Mouse (Mus musculus) midbrain, postnatal 0 days (tissue): ENCODE results near the gene Grsf1. TPM values are rescaled to one million over a fixed set of nuclear protein-coding genes. Genes with fewer than 3 reads are reported as not detected.

ENCODE experiments used
- ATAC-seq: fragments of 200-750 bp; cut with Nextera tagmentation; 2 replicates; pipeline ENCODE4 v1.8.0; 2017; ENCODE audit warnings: moderate number of reproducible peaks, mild to moderate bottlenecking, moderate TSS enrichment, moderate library complexity; ENCODE audit not compliant: low FRiP score
- DNase-seq: peaks from one replicate; pipeline ENCODE4 v3.0.0-alpha.2; 2015; ENCODE audit warnings: low spot score
- H3K27ac ChIP-seq: fragments of 300-500 bp; sonication (generic); 2 replicates; pipeline ENCODE4 v1.5.1; 2014; ENCODE audit warnings: low read depth, mild to moderate bottlenecking, low read length, mixed read lengths
- H3K27me3 ChIP-seq: fragments of 300-500 bp; sonication (generic); 2 replicates; pipeline ENCODE4 v1.6.1; 2014; ENCODE audit warnings: low read length, control low read depth, mixed read lengths; ENCODE audit not compliant: insufficient read depth
- H3K36me3 ChIP-seq: fragments of 300-500 bp; sonication (generic); 2 replicates; pipeline ENCODE4 v1.6.1; 2014; ENCODE audit warnings: low read length, control low read depth, mixed read lengths; ENCODE audit not compliant: insufficient read depth
- H3K4me1 ChIP-seq: fragments of 300-500 bp; sonication (generic); 2 replicates; pipeline ENCODE4 v1.6.1; 2014; ENCODE audit warnings: mild to moderate bottlenecking, control low read depth, antibody characterized with exemption, low read length, mixed read lengths; ENCODE audit not compliant: insufficient read depth
- H3K4me2 ChIP-seq: fragments of 300-500 bp; sonication (generic); 2 replicates; pipeline ENCODE4 v1.6.1; 2014; ENCODE audit warnings: low read depth, mild to moderate bottlenecking, low read length, mixed read lengths; ENCODE audit not compliant: poor library complexity, severe bottlenecking
- H3K4me3 ChIP-seq: fragments of 300-500 bp; sonication (generic); 2 replicates; pipeline ENCODE4 v1.5.1; 2014; ENCODE audit warnings: low read depth, mild to moderate bottlenecking, low read length, moderate library complexity
- H3K9ac ChIP-seq: fragments of 300-500 bp; sonication (generic); replicated peaks from 2 replicates; pipeline ENCODE4 v1.6.1; 2014; ENCODE audit warnings: mild to moderate bottlenecking, low read length, moderate library complexity, mixed read lengths; ENCODE audit not compliant: poor library complexity, severe bottlenecking
- H3K9me3 ChIP-seq: fragments of 300-500 bp; sonication (generic); 2 replicates; pipeline ENCODE4 v1.6.1; 2016; ENCODE audit warnings: low read length, control low read depth
- CTCF ChIP-seq: IDR thresholded peaks from 2 replicates; pipeline ENCODE4 v1.5.1; 2016; ENCODE audit warnings: antibody characterized with exemption, mild to moderate bottlenecking
- WGBS: fragments of 180-500 bp; shearing (Covaris S2); extraction: QIAGEN DNeasy Blood & Tissue Kit; methylation state at CpG from one replicate; pipeline ENCODE4 v1.1.7; 2014; 5-methylcytosine and 5-hydroxymethylcytosine counted together
- polyA plus RNA-seq: library from polyadenylated mRNA; unstranded; fragments of >200 nt; fragmentation: Nextera tagmentation; extraction: Ambion mirVana; gene quantifications from 2 replicates; pipeline ENCODE4 v1.2.1, GENCODE M21; 2015
- total RNA-seq: library from RNA; depleted of rRNA; stranded (reverse); fragments of >200 nt; gene quantifications from 2 replicates; pipeline ENCODE4 v1.2.3, GENCODE M21; 2014

The Grsf1 gene
- total and polyA plus RNA-seq, 2 experiments from 2014 or later: 54.1 to 58.0 TPM

DNA sequence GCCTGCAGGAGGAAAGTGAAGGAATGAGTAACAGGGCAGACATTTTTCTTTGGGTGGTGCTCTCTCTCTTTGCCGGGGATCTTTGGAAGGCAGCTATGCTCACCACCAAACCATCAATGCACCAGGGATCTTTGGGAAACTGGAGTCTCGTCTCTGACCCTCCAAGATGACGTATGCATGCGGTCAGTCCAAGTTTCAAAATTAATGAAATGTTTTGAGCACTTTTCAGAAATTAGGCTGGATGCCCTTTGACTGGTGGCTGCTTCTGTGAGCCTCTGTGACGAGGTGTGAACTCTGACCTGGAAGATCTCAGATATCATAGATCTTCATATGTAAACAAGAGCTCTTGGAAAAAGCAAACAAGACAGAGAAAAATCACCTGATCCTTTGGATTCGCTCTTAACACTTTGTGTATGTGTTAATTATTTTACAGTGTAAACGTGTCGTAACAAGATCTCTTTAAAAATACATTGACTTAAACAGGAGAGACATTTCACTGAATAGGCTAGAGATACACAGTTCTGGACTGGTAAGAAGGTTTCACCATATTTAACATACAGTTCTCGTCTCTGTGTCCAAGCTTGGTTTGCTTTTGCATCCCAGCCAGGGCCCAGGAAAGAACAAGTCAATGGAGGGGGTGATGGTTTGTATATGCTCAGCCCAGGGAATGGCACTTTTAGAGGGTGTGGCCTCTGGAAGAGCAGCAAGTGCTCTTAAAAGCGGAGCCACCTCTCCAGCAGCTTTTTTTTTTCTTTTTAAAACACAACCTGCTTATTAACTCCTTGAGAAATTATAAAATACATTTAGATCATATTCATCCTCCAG, 14.9 kb upstream of the Grsf1 start:
- no peak for DNase-seq
- no peak for TF ChIP-seq CTCF
- Histone ChIP-seq H3K36me3 (no peaks in the 10 kb centered on the region), H3K4me2 (no peak overlapping the region), H3K4me1 (no peaks in the 10 kb centered on the region), H3K9ac (no peak overlapping the region), H3K9me3 (no peaks in the 10 kb centered on the region), H3K27me3 (no peaks in the 10 kb centered on the region), H3K4me3 (no peak overlapping the region), H3K27ac (no peak overlapping the region)
- 82% methylated on average over 10 of the region's 10 CpGs for WGBS
- no peak for ATAC-seq

DNA sequence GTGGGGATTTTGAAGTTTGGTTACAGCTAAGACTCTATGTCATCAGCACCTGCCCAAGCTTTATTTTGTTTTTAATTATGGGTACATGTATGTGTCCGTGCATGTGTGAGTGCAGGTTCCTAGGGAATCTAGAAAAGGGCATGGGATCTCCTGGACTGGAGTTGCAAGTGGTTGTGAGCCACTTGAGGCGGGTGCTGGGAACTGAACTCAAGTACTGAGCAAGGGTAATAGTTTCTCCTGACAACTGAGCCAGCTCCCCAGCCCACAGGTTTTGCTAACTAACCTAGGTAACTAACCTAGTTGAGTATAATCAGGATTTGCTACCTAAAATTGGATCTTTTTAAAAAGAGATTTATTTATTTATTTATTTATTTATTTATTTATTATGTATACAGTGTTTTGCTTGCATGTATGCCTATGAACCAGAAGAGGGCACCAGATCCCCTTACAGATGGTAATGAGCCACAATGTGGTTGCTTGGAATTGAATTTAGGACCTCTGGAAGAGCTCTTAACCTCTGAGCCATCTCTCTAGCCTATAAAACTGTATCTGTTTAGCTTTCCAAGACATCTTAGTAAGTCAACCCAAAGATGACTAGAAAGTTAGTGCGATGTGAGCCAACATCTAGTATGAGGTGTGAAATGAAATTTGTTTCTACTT, 13.4 kb upstream of the Grsf1 start:
- no peak overlapping the region for H3K27ac ChIP-seq
- no peak overlapping the region for H3K4me3 ChIP-seq
- no peaks in the 10 kb centered on the region for H3K9me3 ChIP-seq
- no peak overlapping the region for H3K4me2 ChIP-seq
- no peaks in the 10 kb centered on the region for H3K36me3 ChIP-seq
- no peak for ATAC-seq
- no peak overlapping the region for H3K9ac ChIP-seq
- no peaks in the 10 kb centered on the region; the same call in 1 of the 2 replicates for H3K4me1 ChIP-seq
- TF ChIP-seq CTCF: peak; percentile 80
- DNase-seq: peak; percentile 82
- WGBS: 77% methylated on average over 3 of the region's 3 CpGs
- no peaks in the 10 kb centered on the region for H3K27me3 ChIP-seq

DNA sequence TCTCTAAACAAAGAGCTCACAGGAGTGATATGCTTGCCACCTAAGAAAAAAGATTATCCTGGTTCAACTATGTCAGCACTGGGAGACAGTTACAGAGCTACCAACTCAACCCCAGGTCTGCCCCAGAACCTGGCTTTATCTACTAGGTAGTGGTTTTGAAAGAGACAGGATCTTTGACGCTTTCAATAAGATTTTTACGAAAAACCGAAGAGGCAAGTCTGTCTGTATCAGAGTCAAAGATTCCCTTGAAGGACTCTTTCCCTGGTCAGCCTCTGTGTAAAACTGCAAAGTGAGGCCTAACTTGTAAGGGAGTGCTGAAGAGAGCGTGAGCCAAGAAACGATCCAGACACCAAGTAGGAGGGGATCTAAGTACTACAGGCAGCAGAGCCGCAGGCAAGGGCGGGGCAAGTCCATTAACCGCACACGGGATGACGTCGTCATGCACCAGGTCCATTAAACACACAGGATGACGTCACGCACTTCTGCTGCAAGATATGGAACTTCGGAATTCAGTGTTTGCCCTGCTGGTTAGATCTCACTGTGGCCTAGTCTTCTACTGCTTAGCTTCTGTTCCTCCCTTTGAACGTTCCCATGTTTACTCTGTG, 12.7 kb upstream of the Grsf1 start:
- no peak overlapping the region for H3K9ac ChIP-seq
- TF ChIP-seq CTCF: no peak
- WGBS: 85% methylated on average over 15 of the region's 15 CpGs
- no peaks in the 10 kb centered on the region for H3K27me3 ChIP-seq
- H3K27ac ChIP-seq: no peak overlapping the region
- no peaks in the 10 kb centered on the region; the same call in 1 of the 2 replicates for H3K4me1 ChIP-seq
- no peak for DNase-seq
- H3K9me3 ChIP-seq: no peaks in the 10 kb centered on the region
- no peak overlapping the region for H3K4me3 ChIP-seq
- no peaks in the 10 kb centered on the region for H3K36me3 ChIP-seq
- no peak for ATAC-seq
- H3K4me2 ChIP-seq: no peak overlapping the region

DNA sequence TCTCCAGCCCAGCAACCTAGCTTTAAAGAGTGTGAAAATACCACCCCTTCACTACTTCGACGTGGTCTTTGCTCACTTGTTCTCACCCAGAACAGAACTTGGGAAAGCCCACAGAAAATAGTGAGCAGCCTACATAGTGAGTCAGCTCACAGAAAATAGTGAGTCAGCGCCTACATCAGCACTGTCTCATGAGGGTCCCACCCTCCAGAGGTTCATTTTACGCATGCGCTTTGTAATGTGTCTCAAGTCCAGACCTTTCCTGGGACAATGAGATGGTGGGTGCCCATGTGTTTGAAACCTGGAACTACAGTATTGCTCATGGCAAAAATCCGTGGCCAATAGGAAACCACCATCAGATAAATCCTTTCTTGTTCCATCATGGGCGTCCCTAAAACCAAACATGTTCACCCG, 12.0 kb upstream of the Grsf1 start:
- DNase-seq (no peak), ATAC-seq (no peak)
- WGBS: 86% methylated on average over 8 of the region's 8 CpGs
- H3K4me2 ChIP-seq: no peak overlapping the region
- no peak overlapping the region for H3K9ac ChIP-seq
- no peak overlapping the region for H3K27ac ChIP-seq
- TF ChIP-seq CTCF: no peak
- H3K4me1 ChIP-seq: no peaks in the 10 kb centered on the region; the same call in 1 of the 2 replicates
- H3K27me3 ChIP-seq: no peaks in the 10 kb centered on the region
- no peak overlapping the region for H3K4me3 ChIP-seq
- no peaks in the 10 kb centered on the region for H3K36me3 ChIP-seq
- H3K9me3 ChIP-seq: no peaks in the 10 kb centered on the region

DNA sequence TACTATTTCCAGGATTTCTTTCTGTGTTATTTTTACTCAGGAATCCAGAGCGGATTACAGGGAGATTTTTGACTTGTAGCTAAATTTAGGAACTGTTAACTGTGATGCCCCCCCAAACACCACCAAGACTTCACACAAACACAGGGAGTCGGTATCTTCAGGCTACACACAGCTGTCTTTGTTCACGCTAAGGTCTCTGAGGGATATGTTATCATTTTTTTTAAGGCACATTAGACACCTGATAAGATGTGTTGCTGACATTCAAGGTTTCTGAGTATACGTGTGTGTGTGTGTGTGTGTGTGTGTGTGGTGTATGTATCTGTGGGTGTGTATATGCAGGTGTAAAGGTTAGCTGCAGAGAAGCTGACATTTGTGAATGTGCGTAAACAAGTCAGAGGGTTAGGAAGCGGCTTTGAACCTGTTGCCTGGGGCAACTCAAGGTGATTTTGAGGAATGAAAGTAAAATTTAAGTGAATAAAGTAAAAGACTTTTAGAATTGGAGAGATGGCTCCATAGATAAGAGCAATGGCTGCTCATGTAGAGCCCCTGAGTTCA, 9.9 kb upstream of the Grsf1 start:
- Histone ChIP-seq H3K9me3 (no peaks in the 10 kb centered on the region), H3K4me1 (no peaks in the 10 kb centered on the region; the same call in 1 of the 2 replicates), H3K27ac (no peak overlapping the region), H3K9ac (no peak overlapping the region), H3K4me2 (no peak overlapping the region), H3K27me3 (no peaks in the 10 kb centered on the region), H3K36me3 (no peaks in the 10 kb centered on the region), H3K4me3 (no peak overlapping the region)
- no peak for TF ChIP-seq CTCF
- no peak for DNase-seq
- 74% methylated on average over 6 of the region's 6 CpGs for whole genome bisulfite sequencing
- ATAC-seq: no peak
